Mouse (Mus musculus): Measurements from ENCODE around the gene Gipr.

GRCm38 (mm10) chr7:19155825-19156475 lies 10.0 kb downstream of the Gipr start:
- TF ChIP-seq EP300 (IDR thresholded peaks at IDR 0.05; ENCODE audit: low read depth) (no peak), CTCF (IDR thresholded peaks at IDR 0.05; ENCODE audit: low read depth) (peak; percentile 48)

Data from liver, embryonic 14.5 days (tissue).